Mouse (Mus musculus) A20 (cell line): ENCODE data around the gene Enox1.

ENCODE experiments used
- DNase-seq: peaks from one replicate; pipeline ENCODE4 v3.0.0-alpha.2; 2011; ENCODE audit warnings: low read depth, low spot score

The Enox1 gene

DNA sequence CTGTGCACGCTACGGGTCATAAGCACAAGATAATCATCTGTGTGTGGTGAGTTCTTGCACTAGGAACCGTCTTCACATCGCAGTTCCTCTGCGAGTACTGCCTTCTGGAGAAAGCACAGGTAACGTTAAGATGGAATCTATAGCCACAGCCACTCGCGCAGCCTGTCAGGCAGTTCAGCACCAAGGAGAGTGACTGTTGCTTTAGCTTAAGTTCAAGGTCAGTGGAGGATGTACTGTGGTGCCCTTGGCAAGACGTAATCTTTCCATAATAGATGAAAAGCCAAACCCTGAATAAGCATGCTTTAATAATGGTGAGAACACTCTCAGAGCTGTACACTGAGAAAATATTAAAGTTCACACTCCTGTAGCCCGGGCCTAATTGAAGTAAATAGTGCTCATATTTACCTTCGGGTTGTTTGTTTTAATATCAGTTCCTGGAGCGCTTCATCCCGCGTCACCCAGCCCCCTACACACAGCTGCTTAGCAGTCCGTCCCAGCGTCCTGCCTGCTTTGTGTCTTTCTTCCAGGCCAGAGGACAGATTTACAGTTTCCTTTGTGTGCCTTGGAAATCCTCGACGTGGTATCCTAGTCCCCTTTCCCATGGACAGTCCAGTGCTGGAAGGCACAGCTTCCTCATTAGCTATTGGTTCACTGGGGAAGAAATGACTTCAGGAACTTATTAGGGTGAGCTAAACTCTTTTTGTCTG, 38.9 kb downstream of the Enox1 start:
- no peak for DNase-seq

DNA sequence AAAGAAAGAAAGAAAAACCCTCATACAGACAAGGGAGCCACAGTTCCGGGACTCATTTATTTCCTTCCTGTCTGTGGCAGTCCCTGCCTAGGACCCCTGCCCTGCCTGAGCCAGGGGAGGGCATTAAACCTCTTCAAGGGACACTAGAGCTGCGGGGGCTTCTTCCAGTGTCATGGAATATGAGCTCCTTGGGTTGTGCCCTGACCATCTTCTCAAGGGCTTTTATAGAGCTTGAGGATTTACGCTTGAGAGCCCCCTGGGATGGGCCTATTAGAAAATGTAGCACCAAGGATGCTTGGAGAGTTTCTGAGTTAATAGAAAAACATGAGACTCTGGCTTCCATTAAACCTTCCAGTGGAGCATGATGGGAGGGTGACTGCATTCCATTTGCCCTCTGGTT, 39.7 kb downstream of the Enox1 start:
- no peak for DNase-seq

DNA sequence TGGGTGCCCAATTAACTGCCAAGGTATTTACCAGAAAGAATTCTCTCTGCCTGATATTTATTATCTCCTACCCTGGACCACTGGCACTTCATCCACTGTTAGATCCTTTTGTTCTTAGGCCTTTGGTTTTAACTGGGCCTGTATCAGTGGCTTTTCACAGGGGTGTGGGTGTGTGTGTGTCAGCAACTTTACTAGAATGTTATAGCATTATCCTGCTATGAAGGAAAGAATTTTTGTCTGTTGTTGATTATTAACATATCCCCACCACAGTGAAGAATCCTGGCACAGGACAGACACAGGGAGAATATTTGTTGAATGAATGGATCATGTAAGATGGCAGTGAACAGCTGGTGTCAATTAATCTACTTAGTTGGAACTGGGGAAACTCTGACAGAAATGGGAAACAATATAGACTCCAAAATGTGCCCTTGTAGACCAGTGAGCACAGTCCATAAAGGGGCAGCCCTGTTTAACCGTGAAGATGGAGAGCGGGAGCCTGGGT, 40.9 kb downstream of the Enox1 start:
- no peak for DNase-seq

DNA sequence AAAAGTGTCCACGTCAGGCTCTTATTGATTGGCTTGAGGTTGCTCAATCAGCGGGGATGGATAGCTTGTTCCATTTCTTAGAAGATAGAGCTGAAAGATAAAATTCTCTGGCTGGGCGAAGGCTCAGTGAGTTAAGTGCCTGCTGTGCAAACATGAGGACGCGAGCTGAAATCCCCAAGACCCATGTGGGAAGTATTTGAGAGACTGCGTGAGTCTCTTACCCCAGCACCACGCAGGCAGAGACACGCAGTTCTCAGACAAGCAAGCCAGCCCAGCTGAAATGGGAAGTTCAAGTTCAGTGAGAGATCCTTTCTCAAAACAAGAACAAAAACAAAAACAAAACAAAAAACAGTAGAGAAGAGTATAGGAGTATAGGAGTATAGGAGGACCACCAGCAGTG, 54.3 kb downstream of the Enox1 start:
- DNase-seq, result no peak

DNA sequence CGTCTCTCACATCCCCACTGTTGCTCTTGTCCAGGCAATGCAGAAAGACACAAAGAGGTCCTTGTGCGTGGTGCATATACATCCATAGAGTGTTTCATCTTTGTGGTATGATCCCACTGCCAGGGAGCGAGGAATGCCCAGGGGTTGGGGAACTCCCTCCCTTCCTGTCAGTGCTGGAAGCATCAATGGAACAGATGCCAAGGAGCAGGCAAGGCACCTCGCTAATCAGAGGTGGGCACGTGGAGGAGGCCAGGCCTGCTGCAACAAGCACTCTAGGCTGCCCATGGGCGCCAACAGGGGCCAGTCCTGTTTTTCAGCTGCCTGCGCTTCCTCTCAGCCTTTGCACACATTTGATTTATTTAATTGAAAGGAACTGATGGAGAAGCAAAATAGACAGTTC, 56.6 kb downstream of the Enox1 start:
- DNase-seq, result no peak

DNA sequence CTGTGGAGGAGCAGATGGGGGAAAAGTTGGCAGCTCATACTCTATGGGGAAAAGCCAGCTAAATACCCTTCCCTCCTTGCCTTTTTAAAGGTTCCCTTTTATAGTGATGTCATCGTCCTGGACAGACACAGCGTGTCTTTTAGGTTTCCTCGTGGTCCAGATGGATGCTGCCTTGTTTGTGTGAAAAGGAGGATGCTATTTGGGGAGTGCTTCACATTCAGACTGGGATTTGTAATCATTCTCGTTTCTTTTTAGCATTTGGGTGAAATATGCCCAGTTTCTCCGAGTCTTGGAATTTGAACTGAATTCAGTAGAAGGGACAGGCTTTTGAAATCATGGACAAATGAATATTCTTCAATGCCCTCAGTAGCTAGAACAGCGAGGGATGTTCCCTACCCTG, 58.3 kb downstream of the Enox1 start:
- no peak for DNase-seq

DNA sequence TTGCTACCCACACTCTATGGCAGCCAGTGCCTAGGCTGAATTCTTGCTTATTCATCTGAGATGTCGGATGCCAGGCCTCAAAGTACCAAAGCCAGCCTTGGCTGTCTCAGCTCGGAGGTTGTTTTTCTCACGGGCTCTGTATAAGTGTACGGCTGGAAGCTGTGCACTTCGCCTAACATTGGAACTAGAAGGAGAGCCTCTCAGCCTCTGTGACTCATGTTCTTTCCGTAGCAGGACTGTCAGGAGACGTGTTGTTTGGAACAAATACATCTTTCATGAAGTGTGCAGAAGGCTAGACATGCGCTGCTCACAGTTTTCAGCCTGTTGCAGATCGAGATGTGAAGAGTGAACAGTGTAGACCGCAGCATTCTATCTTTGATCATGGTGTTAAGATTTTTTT, 68.8 kb downstream of the Enox1 start:
- DNase-seq, result no peak

DNA sequence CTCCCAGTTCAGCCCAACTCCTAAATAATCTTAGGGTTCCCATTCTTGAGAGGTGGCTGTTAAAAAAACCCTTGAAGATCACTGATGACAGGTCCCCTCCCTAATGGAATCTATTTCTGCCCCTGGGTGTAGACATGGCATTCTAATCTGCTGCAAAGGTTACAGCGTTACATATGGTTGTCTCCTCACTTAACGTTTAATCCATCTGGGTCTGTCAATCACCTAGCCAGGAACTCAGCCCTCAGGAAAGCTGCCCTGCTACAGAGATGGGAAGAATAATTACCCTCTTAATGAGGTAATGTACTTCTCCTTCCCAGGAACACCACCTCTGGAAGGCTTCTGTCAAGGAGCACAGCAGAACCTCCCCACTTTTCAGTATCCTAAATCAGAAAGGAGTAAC, 82.2 kb downstream of the Enox1 start:
- no peak for DNase-seq

DNA sequence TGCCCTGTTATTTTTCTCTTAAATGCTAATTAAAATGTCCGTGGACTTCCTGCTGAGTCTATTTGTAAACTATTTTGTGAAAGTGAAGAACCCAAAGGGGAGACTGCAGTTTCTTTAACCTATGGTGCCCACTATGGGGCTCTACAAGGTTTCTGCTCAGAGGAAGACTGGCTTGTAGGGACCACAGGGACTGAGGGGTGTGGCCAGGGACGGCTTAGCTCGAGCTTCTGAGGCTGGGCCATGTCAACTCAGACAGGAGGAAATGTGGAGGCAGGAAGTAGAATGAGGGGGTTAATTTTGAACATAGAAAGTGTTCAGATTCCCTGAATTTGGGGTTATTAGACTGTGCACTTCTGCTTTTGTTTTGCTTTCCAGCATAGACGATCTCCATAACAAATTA, 82.8 kb downstream of the Enox1 start:
- DNase-seq, result no peak

DNA sequence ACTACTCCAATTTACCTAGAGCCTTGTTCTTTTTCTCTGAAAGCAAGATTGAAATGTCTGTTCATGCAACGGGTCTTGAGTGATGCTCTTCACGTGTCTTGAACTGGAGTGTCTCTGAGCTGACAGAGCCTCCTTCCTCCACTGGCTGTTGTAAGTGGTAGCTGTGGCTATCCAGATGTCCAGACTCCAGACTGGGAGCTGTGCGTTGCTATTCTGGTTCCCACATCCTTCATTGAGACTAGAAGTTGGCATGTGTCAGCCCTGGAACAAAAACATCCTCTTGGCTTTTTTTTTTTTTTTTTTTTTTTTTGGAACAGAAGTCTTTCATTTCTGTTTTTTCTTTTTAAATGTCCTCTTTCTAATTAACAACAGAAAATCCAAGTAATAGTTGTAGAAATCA, 90.4 kb downstream of the Enox1 start:
- DNase-seq, result no peak

DNA sequence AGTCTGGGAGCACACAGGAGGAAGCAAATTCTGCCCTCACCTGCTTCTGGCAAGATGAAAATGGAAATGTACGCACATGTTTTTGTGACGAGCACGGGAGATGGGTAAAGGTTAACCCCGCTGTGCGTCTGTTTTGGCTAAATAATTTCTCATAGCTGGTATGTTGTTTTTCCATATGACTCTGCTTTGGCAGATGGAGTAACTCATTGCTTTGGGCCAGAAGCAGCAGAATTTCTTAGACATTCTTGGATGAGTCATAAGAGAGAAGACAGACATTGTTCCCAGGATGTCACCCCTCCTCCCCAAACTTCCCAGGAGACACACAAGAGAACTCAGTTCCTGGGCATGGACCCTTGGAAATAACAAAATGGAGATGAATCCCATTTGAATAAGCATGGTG, 91.9 kb downstream of the Enox1 start:
- no peak for DNase-seq

DNA sequence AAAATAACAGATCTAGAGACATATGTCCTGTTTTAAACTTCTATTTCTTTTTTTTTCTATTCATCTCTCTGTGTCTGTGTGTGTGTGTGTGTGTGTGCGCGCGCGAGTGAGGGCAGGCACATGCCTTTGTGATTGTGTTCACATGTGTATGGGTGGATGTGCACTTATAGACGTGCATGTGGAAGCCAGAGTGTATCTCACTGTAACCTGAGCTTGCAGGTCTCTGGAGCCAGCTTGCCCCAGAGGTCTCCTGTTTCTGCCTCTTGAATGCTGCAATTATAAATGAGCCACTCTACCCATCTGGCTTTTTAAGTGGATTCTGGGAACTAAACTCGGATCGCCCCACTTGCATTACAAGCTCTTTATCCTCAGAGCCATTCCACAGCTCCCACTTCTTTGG, 92.4 kb downstream of the Enox1 start:
- no peak for DNase-seq

DNA sequence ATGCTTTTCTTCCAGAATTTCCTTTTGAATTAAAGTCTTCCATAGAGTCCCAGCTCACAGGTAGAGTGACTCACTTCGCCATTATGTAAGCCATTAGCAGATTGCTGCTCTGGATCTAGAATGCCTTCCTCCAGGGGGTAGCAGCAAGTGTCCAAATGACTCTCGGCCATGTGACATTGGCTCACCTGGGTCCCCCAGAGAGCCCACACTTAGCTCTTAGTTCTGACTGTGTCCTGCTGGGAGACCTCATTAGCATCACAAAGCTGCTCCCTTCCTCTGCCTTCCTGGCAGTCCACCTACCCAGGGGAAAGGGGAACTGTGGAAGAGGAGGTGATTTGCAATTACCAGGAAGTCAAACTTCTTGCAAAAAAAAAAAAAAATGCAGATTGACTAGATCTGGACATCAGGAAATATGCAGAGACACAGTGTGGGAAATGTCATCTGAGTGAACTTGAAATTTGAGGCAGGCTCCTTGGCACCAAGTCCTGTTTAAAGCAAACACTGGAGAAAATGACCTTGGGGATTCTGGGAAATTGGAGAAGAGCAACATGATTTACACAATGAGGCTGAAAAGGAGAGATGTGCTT, 94.2 kb downstream of the Enox1 start:
- no peak for DNase-seq

DNA sequence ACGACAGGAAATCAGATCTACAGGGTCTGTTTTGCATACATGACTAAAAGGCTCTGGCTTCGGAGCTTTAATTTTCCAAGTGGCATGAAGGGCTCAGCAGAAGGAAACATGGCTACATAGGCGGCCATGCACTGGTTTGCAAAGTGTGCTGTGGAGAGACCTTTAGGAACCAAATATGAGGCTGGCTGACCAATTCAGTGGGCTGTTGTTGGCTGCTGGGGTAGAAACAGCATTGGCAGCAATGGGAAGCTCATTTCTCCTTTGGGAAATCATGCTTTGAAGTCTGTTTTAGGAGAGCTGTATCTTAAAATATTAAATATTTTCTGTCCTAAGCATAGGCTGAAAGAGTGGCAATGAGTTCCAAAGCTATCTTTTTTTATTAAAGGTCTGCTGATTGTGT, 98.6 kb downstream of the Enox1 start:
- DNase-seq, result no peak

DNA sequence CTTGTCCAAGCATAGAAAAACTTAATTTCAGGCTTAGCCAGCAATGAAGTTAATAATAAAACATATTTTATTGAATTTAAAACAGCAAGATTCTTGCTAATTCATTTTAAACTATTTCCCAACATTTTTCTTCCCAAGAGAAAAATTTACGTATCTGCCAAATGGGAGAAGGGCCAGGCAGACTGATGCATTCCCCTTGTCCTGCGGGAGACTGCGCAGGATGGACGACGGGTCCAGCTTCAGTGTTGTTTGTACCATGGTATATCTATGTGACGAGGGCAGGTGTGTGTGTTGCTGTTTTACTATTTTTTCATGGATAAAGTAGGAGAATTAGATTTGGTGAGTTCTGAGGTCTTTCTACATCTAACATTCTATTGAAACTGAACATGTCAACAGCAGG, 99.1 kb downstream of the Enox1 start:
- no peak for DNase-seq

DNA sequence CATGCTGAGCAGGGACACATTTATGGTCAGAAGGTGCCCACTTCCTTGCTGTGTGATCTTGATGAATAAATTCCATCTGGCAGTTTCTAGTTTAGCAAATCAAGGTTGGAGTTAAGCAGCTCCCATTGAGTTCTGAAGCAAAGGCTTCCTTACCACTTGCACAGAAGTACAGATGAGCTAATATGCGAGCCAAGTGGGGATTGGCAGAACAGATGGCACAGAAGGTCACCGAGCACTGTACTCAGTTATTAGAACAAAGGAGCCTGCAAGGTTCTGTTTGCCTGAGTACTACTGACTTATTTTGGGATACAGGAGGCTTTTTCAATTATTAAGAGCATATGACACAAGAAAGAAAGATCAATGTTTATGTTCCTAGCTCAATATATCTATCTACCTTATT, 100.4 kb downstream of the Enox1 start:
- DNase-seq, result no peak

DNA sequence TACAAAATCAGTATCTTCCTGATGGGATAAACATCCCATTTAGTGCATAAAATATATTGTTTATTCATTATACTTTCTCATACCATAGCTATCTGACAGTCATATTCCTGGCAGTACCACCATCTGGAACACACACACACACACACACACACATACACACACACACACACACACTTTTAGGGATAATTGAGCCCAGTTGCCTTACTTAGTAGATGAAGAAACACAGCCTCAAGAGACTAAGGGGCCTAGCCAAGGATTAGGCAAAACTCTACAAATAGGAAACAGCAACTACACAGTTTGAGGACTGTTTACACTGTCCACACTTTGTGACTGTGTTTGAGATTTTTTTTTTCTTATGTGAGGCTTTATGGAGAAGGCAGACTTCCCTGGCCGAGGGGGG, 100.9 kb downstream of the Enox1 start:
- DNase-seq, result no peak

DNA sequence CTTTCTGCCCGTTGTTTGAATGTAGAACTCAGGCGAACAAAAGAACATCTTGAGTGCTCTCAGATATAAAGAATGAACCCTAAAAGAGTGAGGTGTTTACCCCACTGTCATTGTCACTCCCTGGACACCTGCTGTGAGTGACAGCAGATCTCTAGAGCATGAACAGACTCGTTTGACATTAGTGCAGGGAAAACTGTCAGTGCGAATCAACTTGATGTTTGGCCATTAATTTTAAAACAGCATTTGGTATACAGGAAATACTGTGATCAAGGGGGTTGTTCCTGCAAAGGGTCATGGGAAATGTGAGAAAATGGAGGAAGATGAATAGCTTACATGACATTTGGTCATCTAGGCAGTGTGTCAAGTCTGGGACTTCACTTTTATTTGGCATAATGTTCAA, 101.6 kb downstream of the Enox1 start:
- DNase-seq, result no peak

DNA sequence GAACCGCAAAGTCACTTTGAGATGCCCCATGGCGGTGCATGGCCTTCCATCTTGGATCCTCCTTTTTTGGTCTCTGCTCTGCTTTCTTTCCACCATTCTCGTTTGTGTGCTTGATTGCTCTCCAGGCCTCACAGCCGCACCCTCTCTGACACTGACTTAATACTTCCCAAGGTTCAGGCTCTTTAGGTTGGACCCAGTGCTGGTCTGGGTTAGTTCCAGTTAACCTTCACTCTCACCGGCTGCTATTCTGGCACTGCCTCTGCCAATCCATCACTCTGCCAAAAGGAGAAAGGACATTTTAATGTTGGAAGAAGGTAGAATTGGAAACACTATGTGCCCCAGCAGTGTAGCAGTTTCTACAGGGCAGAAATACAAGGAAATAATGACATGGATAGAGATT, 103.1 kb downstream of the Enox1 start:
- DNase-seq, result no peak

DNA sequence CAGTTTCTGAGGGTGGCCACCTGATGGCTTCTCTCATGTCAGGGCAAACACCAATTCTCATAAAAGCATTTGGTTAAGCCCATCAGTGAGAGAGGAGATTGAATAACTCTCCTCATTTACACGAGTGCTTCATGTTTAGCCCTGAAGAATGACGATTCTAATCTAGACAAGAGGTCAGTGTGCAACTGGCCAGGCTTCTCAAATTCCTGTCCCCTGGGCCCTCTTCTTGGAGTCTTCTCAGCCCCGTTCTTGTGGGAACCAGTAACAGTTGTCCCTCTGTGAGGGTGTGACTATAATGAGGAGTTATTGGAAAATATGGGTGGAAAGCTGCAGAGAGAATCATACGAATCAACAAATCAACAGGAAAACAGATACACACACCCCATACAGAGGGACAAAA, 103.5 kb downstream of the Enox1 start:
- no peak for DNase-seq

DNA sequence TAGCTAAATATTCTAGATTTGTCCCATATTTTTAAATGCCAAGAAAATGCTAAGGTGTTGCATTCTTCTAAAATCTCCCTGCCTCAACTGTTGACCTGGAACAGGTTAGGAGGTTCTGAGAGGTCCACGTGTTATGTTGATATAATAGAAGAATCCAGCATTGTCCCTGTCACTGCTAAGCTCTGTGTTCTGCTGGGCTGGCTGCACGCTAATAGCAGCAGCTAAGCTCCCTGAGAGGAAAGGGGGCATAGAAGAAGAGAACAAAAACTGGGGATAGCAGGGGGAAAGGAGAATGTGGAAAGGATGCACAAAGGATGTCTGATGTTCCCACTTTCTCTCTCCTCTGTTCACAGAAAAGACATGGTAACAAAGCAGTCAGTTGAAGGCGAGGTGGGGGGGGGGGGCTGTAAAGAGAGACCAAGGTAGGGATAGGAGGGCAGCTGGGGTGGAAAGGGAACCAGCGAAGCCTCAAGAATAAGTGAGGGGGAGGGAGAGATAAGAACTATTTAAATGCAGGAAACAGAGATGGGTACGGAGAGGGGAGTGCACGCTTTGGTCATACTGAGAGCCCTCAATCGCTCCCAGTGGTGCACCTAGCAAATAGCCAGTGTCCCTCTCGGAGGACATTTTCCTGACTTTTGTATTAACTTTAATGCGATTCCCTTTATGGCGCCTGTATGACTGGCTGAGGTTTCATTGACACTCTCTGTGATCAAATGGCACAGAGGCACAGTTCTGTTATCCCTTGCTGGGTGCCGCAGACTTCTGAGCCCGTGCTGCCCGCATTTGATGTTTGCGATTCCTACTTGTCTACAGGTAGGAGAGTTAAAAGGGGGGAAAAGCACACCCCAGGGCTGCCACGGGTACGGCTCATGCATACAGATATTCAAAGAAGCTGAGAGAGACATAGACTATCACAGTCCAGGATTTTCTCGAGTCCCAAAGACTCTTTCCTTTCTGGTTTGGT, 110.5 kb downstream of the Enox1 start:
- DNase-seq, result no peak

DNA sequence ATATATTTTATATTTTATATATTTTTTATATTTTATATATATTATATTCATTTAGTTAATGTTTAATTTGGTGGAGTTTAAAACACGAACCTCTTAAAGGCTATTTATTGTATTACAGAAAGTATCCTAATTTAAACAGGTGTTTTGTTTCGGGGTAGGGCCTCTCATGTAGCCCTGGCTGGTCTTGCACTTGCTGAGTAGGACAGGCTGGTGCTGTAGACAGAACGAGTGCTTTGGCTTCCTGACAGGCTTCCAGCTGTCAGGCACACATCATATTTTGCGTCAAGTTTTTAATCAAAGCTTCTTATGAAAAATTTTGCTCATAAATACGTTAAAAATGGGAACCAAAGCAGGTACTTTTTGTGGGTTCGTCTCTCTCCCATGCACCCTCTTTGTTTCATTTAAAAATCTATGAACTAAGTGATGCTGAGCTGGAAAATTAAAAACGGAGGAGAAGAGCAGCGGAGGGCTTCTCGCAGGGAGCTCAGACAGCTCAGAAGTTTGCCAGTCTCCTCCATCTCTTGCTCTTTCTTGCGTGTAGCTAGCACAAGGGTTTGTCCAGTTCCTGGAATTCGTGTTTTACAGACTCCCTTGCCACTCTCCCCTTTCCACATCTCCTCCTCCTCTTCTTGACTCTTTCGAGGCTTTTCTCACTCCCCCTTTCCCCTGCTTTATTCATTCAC, 115.8 kb downstream of the Enox1 start:
- no peak for DNase-seq
